Mouse (Mus musculus) heart, embryonic 10.5 days (tissue): ENCODE measurements at regions not wholly inside any gene's neighbourhood (a gene's known extent, or its start where the extent isn't known, plus 50 kb on each side); places are given as distances from the start of the nearest gene placed in this dataset.

ENCODE experiments used
- DNase-seq: peaks from one replicate; pipeline ENCODE4 v3.0.0-alpha.2; 2017; ENCODE audit warnings: low spot score
- H3K27ac ChIP-seq: fragments of 300-500 bp; sonication (generic); 2 replicates; pipeline ENCODE4 v1.5.1; 2016; ENCODE audit warnings: mild to moderate bottlenecking
- H3K27me3 ChIP-seq: fragments of 300-500 bp; sonication (generic); 2 replicates; pipeline ENCODE4 v1.6.1; 2016; ENCODE audit warnings: mild to moderate bottlenecking; ENCODE audit not compliant: poor library complexity, insufficient read depth, severe bottlenecking
- H3K36me3 ChIP-seq: fragments of 300-500 bp; sonication (generic); 2 replicates; pipeline ENCODE4 v1.6.1; 2016; ENCODE audit warnings: mild to moderate bottlenecking, moderate library complexity
- H3K4me1 ChIP-seq: fragments of 300-500 bp; sonication (generic); 2 replicates; pipeline ENCODE4 v1.6.1; 2016; ENCODE audit warnings: mild to moderate bottlenecking
- H3K4me3 ChIP-seq: fragments of 300-500 bp; sonication (generic); 2 replicates; pipeline ENCODE4 v1.5.1; 2016; ENCODE audit warnings: mild to moderate bottlenecking, moderate library complexity
- H3K9me3 ChIP-seq: fragments of 300-500 bp; sonication (generic); 2 replicates; pipeline ENCODE4 v1.6.1; 2016; ENCODE audit warnings: mild to moderate bottlenecking, moderate library complexity
- WGBS: fragments of 180-500 bp; shearing (Covaris S2); methylation state at CpG from one replicate; pipeline ENCODE4 v1.1.7; 2016; 5-methylcytosine and 5-hydroxymethylcytosine counted together

DNA sequence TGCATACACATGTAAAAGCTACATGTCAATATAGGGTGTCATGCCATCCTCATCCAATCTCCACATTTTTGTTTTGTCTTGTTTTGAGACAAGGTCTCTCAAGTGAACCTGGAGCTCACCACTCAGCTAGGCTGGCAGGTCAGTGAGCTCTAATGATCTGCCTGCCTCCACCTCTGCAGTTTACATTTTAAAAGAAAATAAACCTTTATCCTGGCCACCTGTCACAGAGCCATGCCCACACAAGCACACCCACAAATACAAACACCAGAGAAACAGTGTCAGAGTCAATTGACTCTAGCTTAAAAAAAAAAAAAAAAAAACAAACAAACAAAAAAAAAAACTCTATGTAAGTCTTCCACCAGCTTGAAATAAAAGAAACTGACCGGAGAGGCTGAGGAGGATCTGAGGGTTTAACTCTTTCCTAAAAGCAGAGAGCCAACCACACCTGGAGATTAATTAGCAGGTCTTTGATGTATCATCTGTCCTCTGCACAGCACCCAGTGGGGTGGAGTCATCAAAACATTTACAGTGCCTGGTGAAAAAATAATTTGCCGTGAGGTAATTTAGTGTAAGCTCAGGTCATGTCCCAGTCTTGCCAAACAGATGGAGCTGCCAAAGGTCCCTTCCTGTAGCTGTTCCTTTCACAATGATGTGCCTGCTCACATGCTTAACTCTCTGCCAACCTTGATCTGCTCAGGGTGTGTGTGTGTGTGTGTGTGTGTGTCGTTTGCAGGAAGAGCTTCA is 262.2 kb downstream of the Gm11361 start:
- no peaks in the 10 kb centered on the region for H3K4me1 ChIP-seq
- no peak overlapping the region for H3K27ac ChIP-seq
- no peaks in the 10 kb centered on the region for H3K9me3 ChIP-seq
- no peaks in the 10 kb centered on the region for H3K36me3 ChIP-seq
- no peak overlapping the region for H3K4me3 ChIP-seq
- 60% methylated on average over 3 of the region's 3 CpGs for WGBS
- no peaks in the 10 kb centered on the region for H3K27me3 ChIP-seq
- no peak for DNase-seq

DNA sequence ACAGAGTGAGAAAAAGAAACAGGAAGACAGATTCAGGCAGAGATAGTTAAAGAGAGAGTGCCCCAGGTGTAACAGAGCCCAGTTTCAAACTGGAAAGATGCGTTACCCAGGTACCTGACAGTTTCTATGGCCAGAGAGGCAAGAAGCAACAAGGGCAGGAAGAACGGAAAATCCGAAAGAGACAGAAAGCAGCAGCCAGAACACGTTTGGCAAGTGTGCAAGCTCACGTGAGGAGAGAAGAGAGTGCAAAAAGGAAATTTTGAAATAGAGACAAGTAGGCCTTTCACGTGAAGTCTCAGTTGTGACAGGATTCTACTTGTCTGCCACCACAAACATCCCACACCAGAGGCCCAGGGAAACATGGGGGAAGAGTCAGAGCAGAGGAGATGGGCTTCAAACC is 259.8 kb downstream of the Gm11361 start:
- H3K36me3 ChIP-seq = no peaks in the 10 kb centered on the region
- no peak overlapping the region for H3K4me3 ChIP-seq
- 0 out of 2 replicates have a peak overlapping the region, but pooled peaks have one; percentile 6 for H3K27ac ChIP-seq
- DNase-seq = no peak
- H3K27me3 ChIP-seq = no peaks in the 10 kb centered on the region
- H3K4me1 ChIP-seq = no peaks in the 10 kb centered on the region; the same call in 1 of the 2 replicates
- 66% methylated on average over 6 of the region's 6 CpGs for WGBS
- no peaks in the 10 kb centered on the region for H3K9me3 ChIP-seq

DNA sequence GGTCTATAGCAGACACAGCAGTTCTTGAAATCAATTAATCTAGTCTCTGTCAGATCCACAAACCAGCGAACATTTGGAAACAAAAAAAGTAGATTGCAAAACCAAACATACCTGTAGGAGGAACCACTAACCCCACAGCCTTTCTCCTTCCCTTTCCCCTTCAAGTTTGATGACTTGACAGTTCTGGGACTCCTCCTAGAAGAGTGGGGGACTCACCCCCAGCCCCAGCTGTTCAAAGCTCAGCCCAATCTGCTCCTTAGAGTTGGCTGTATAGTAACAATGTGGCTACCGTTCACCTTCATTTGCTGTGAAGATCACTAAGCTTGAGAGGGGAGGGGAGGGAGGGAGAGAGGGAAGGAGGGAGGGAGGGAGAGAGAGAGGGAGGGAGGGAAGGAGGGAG is 259.3 kb downstream of the Gm11361 start:
- no peaks in the 10 kb centered on the region for H3K36me3 ChIP-seq
- no peaks in the 10 kb centered on the region for H3K27me3 ChIP-seq
- H3K27ac ChIP-seq = 0 out of 2 replicates have a peak overlapping the region, but pooled peaks have one; percentile 6
- no peak overlapping the region for H3K4me3 ChIP-seq
- no peak for DNase-seq
- H3K9me3 ChIP-seq = no peaks in the 10 kb centered on the region
- no peaks in the 10 kb centered on the region; the same call in 1 of the 2 replicates for H3K4me1 ChIP-seq
- 61% methylated on average over 2 of the region's 2 CpGs for WGBS

DNA sequence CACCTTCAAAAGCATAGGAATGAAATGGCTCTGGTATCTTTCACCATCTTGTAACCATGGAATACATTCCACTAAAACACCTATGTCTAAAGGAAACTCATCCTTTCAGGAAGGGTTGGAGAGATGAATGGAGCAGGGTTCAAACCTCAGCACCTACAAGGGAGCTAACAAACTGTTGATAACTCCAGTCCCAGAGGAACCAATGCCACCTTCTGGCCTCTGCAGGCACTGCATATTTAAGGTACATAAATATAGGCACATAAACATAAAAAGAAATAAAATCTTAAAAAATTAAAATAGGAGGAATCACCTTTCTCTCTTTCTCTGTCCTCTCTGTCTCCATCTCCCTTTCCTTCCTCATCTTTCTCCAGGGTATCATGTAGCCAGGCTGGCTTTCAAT is 256.9 kb downstream of the Gm11361 start:
- Histone ChIP-seq H3K36me3 (no peaks in the 10 kb centered on the region), H3K9me3 (no peaks in the 10 kb centered on the region), H3K27ac (no peak overlapping the region), H3K27me3 (no peaks in the 10 kb centered on the region), H3K4me1 (no peaks in the 10 kb centered on the region; the same call in 1 of the 2 replicates), H3K4me3 (no peak overlapping the region)
- no peak for DNase-seq

DNA sequence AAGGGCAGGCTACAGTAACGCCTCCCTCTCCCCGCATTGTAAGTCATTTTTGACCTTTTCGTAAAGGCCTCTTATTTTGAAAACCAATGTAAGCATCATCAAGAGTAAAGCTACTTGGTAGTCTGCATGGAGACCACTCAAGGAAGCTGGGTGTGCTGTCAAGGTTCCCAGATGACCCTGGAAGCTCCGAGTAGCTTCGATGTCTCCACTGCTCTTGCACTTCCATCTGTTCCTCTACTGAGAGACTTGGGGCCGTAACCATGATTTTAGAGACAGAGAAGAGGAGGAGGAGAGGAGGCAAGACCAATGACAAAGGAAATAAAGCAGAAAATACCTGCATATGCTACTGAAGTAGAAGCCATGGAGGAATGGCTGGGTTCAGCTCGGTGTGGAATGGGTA is 256.0 kb downstream of the Gm11361 start:
- Histone ChIP-seq H3K27me3 (no peaks in the 10 kb centered on the region), H3K4me3 (no peak overlapping the region), H3K27ac (no peak overlapping the region), H3K4me1 (no peaks in the 10 kb centered on the region; the same call in 1 of the 2 replicates), H3K36me3 (no peaks in the 10 kb centered on the region), H3K9me3 (no peaks in the 10 kb centered on the region)
- DNase-seq = no peak
- WGBS = 89% methylated on average over 7 of the region's 7 CpGs

DNA sequence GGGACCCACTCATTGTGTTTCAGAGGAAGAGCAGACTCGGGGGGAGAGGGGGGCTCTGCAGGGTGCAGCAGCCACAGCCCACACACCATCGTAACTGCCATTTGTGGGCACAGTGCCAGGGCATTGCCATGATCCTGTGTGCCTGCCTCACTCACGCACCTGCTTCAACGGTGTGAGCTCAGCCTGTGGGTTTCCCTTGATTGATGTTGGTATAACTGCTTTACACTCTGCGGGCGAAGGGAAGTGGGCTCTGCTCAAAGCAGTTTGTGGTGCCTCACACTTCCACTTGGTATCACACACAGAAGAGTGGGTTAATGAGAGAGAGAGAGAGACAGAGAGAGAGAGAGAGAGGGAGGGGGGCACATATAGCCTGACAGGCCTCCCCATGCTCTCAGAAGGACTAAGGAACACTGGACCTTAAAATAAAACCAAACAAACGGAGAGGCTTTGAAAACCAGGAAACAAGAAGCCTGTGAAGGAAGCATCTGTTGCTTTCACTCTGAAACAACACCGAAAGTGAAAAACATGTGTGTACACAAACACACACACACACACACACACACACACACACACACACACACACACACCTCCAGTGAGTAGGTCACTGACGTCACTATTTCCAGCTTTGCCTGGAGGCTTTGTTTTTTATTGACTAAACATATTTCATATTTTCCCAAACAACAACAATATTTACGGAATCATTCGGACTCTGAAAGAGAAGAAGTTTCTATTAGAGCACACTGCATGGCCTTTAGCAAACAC is 255.4 kb downstream of the Gm11361 start:
- no peak overlapping the region for H3K27ac ChIP-seq
- 80% methylated on average over 11 of the region's 11 CpGs for WGBS
- H3K9me3 ChIP-seq = no peaks in the 10 kb centered on the region
- H3K4me1 ChIP-seq = peaks cover 4% of the 10 kb centered on the region
- H3K36me3 ChIP-seq = no peaks in the 10 kb centered on the region
- no peaks in the 10 kb centered on the region for H3K27me3 ChIP-seq
- no peak overlapping the region for H3K4me3 ChIP-seq
- DNase-seq = no peak

DNA sequence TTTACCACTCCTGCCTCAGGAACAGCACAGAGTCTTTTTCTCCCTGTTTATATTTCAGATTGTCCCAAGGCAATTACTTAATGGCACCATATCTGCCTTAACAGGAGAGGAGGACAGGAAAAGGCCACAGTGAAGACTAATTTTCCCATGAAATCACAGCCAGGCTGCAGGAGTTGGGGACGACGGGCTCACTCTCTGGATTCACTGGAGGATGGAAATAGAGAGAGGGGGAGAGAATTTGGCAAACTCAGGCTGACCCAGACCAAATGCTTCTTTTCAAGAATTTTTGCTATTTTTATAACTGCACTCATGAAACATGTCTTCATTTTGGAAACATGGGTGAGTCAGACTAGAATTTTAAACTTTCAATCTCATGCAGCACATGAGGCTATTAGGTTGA is 250.9 kb downstream of the Gm11361 start:
- Histone ChIP-seq H3K27me3 (no peaks in the 10 kb centered on the region), H3K36me3 (no peaks in the 10 kb centered on the region), H3K4me1 (peaks cover 10% of the 10 kb centered on the region), H3K9me3 (no peaks in the 10 kb centered on the region), H3K27ac (no peak overlapping the region; the same call in 1 of the 2 replicates), H3K4me3 (no peak overlapping the region)
- DNase-seq = no peak
- 48% methylated on average over 2 of the region's 2 CpGs for WGBS

DNA sequence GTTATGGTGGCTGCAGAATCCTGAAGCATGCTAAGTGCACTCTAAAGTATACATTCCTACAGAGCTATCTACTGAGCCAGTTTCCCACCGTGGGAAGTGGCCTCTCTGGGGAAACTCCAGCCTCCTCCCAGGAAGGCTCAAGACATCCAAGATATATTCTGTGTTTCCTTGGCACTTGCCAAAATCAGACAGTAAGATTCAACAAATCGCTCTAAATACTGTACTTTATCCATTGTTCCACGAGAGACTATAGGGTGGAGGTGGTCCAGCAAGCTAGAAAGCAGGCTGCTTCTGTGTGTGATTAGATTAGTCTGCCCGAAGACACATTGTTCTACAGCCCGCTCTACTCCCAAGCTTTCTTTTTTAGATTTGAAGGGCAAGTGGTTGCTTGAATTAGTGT is 250.5 kb downstream of the Gm11361 start:
- DNase-seq = no peak
- Histone ChIP-seq H3K27ac (no peak overlapping the region; the same call in 1 of the 2 replicates), H3K9me3 (no peaks in the 10 kb centered on the region), H3K27me3 (no peaks in the 10 kb centered on the region), H3K36me3 (no peaks in the 10 kb centered on the region), H3K4me1 (peaks cover 10% of the 10 kb centered on the region), H3K4me3 (no peak overlapping the region)
- WGBS = 41% methylated on average over 5 of the region's 5 CpGs

DNA sequence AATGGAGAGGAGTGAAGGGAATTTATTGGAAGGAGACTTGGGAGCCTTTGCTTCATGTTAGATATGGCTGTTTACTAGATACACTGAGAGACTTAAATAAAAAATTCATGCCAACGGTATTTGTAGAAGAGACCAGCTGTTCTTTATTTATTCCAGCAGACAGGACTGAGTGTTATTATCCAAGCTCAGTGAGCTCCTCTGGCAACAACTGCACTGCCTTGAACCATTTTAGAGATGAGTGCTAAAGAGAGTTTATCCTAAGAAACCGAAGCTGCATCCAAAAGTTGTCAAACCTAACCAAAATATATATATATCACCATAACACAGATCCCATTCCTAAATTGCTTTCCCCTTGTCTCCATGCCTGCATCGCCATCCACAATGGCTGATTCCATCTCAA is 247.0 kb downstream of the Gm11361 start:
- Histone ChIP-seq H3K36me3 (no peaks in the 10 kb centered on the region), H3K9me3 (no peaks in the 10 kb centered on the region), H3K4me1 (peaks cover 15% of the 10 kb centered on the region), H3K27me3 (no peaks in the 10 kb centered on the region), H3K27ac (no peak overlapping the region), H3K4me3 (no peak overlapping the region)
- no peak for DNase-seq
- WGBS = 82% methylated on average over 3 of the region's 3 CpGs

DNA sequence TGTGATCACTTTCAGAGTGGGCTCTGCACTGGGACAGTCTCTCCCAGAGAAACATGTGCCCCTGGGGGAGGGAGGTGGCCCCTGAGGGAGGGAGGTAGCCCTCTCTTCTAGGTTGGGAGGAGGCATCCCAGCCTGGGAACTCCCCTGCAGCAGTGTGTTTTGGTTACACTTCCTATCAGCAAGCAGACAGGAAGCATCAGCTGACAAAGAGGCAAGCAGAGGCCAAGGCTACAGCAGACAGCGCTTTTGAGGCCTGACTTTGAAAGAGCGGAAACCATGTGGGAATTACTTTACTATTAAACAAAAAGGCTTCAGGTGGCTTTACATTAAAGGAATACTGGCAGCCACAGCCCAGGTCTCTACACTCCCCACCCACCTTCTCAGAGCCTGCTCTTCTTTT is 244.8 kb downstream of the Gm11361 start:
- Histone ChIP-seq H3K27me3 (no peaks in the 10 kb centered on the region), H3K4me1 (peaks cover 5% of the 10 kb centered on the region), H3K4me3 (no peak overlapping the region), H3K27ac (peak overlapping the region; percentile 74; the same call in 1 of the 2 replicates), H3K9me3 (no peaks in the 10 kb centered on the region), H3K36me3 (no peaks in the 10 kb centered on the region)
- DNase-seq = peak; percentile 88
- WGBS = 23% methylated on average over 2 of the region's 2 CpGs

DNA sequence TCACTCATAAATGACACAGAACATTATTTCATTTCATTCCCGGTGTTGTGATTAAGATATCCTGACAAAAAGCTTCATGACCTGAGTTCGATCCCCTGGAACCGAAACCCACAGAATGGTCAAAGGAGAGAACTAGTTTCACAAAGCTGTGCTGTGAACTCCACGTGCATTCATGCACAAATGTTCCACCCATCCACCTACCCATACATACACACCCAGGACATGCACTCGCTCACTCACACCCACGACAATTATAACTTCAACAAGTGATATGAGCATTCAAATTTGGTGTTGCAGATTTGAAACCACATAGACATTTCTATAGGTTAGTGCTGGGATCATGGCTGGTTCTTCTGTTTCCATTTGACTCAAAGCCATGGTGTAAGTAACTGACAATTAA is 243.4 kb downstream of the Gm11361 start:
- H3K36me3 ChIP-seq = no peaks in the 10 kb centered on the region
- no peaks in the 10 kb centered on the region for H3K9me3 ChIP-seq
- H3K27me3 ChIP-seq = no peaks in the 10 kb centered on the region
- H3K4me1 ChIP-seq = peaks cover 5% of the 10 kb centered on the region
- WGBS = 87% methylated on average over 6 of the region's 6 CpGs
- H3K4me3 ChIP-seq = no peak overlapping the region
- no peak for DNase-seq
- H3K27ac ChIP-seq = no peak overlapping the region

DNA sequence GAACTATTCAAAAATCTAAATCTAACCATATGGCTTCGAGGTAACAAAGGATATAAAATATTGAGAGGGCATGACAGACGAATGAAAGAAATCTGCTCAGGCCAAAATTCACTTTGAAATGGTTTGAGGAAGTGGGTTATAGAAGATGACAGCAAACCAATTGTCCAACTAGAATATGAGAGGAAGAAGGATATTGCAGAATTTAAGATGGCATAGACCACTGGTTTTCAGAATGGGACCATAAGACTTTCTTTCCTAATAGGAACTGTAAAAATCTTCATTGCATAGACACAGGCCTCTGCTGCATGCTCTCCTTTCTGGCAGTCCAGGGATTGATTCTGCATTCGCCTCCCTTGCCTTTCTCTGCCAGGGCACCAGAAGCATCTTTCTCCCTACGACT is 240.2 kb downstream of the Gm11361 start:
- H3K27ac ChIP-seq = no peak overlapping the region
- no peaks in the 10 kb centered on the region for H3K36me3 ChIP-seq
- H3K27me3 ChIP-seq = no peaks in the 10 kb centered on the region
- peaks cover 5% of the 10 kb centered on the region for H3K4me1 ChIP-seq
- WGBS = 83% methylated on average over 4 of the region's 4 CpGs
- no peak overlapping the region for H3K4me3 ChIP-seq
- H3K9me3 ChIP-seq = no peaks in the 10 kb centered on the region
- no peak for DNase-seq

DNA sequence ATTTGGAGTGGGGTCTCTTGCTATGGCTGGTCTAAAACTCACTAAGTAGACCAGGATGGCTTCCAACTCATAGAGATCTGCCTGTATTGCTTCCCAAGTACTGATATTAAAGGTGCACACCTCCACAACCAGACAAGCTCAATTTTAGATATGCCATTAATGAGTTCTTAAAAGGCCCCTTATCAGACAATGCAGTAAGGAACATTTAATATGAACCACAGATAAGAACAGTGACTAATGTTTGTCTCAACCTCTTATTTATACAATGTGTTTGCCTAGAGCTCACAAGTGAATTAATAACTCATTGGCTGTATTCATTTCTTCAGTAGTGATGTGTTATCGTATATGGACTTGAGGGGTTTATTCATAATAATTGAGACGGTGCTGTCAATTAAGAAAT is 234.7 kb downstream of the Gm11361 start:
- Histone ChIP-seq H3K4me3 (no peak overlapping the region), H3K27ac (no peak overlapping the region), H3K27me3 (no peaks in the 10 kb centered on the region), H3K4me1 (no peaks in the 10 kb centered on the region), H3K36me3 (no peaks in the 10 kb centered on the region), H3K9me3 (no peaks in the 10 kb centered on the region)
- DNase-seq = no peak
- 93% methylated on average over 2 of the region's 2 CpGs for WGBS
